Mouse (Mus musculus) C2C12 (cell line): Measurements from ENCODE around the gene Bola1. TPM values are rescaled to one million over a fixed set of nuclear protein-coding genes. Genes with fewer than 3 reads are reported as not detected.
"Not testable (repeated sequence)": the region's sequence is repeated elsewhere in the genome, so short reads cannot be mapped to it uniquely, and the experiment has no call there.

Experiments used
- H3K27me3 ChIP-seq: one replicate; pipeline ENCODE4 v1.6.1; 2011; ENCODE audit not compliant: control insufficient read depth, insufficient read depth, insufficient read length
- H3K36me3 ChIP-seq: one replicate; pipeline ENCODE4 v1.6.1; 2011; ENCODE audit not compliant: control insufficient read depth, insufficient read depth
- H3K4me3 ChIP-seq: one replicate; pipeline ENCODE4 v1.5.1; 2011; ENCODE audit warnings: mild to moderate bottlenecking, control low read depth; ENCODE audit not compliant: poor library complexity, insufficient read depth, severe bottlenecking
- H3K79me2 ChIP-seq: one replicate; pipeline ENCODE4 v1.6.1; 2011; ENCODE audit not compliant: control insufficient read depth, insufficient read depth
- H3K79me3 ChIP-seq: one replicate; pipeline ENCODE4 v1.6.1; 2011; ENCODE audit warnings: low read depth, control low read depth
- H3ac ChIP-seq: one replicate; pipeline ENCODE3; 2011; ENCODE audit warnings: low read depth; ENCODE audit not compliant: control insufficient read depth, insufficient read length
- CEBPB ChIP-seq: IDR thresholded peaks from one replicate; pipeline ENCODE4 v1.6.1; 2011; ENCODE audit warnings: low read depth, mild to moderate bottlenecking, control low read depth, moderate library complexity
- CTCF ChIP-seq: IDR thresholded peaks from one replicate; pipeline ENCODE4 v1.5.1; 2011; ENCODE audit not compliant: control insufficient read depth, insufficient read depth, insufficient read length
- FOSL1 ChIP-seq: IDR thresholded peaks from one replicate; pipeline ENCODE4 v1.8.0; 2011; ENCODE audit warnings: mild to moderate bottlenecking, low read length; ENCODE audit not compliant: poor library complexity, insufficient read depth, severe bottlenecking
- MAX ChIP-seq: IDR thresholded peaks from one replicate; pipeline ENCODE4 v1.6.1; 2011; ENCODE audit warnings: mild to moderate bottlenecking, control low read depth
- MYOD1 ChIP-seq: IDR thresholded peaks from one replicate; pipeline ENCODE4 v1.6.1; 2011; ENCODE audit warnings: low read depth; ENCODE audit not compliant: control insufficient read depth, insufficient read length
- MYOG ChIP-seq: IDR thresholded peaks from one replicate; pipeline ENCODE4 v1.6.1; 2011; ENCODE audit not compliant: control insufficient read depth, insufficient read length; ENCODE audit errors: extremely low read depth
- USF1 ChIP-seq: IDR thresholded peaks from one replicate; pipeline ENCODE4 v1.6.1; 2011; ENCODE audit warnings: low read depth, mild to moderate bottlenecking, control low read depth, moderate library complexity
- long read RNA-seq, 2 experiments: library from polyadenylated mRNA; unstranded; transcript quantifications; one replicate each; pipeline ENCODE4 v2.0.0; 2019 to 2020
- polyA plus RNA-seq: library from polyadenylated mRNA; unstranded; fragments of >200 nt; fragmentation: generic; extraction: Trizol; gene quantifications from one replicate; pipeline ENCODE4 v1.2.1, GENCODE M21; 2012; ENCODE audit warnings: missing spikeins

Gene Bola1
- polyA plus RNA-seq: 76.1 TPM
- long read RNA-seq, experiment 1, transcript Bola1-201 (2 exons, 729 nt): major isoform, 39 of 43 reads
- long read RNA-seq, experiment 1, partial matches to known transcripts: 4 of 43 reads
- long read RNA-seq, experiment 1, other reads (novel, unspliced or antisense): 0 of 43 reads
- long read RNA-seq, experiment 2, partial matches to known transcripts: 0 of 2 reads
- long read RNA-seq, experiment 2, other reads (novel, unspliced or antisense): 0 of 2 reads

DNA sequence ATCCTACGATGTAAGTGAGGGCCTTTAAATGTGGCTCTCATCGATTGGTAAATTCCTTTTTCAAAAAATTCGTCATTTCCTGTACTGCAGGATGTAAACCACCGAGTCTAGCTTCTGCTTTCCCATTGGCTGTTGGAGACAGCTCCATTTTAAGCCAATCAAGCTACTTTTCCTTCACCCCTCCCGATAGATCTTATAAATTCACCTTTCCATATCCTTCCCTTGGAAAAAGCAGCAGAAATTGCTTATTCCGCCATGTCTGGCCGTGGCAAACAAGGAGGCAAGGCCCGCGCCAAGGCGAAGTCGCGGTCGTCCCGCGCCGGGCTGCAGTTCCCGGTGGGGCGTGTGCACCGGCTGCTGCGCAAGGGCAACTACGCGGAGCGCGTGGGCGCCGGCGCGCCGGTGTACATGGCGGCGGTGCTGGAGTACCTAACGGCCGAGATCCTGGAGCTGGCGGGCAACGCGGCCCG is at the start of gene Bola1, which contains the start of gene Hist2h2ab:
Gene Bola1, minus strand, starts transcription at position 49 of the 470 bp plus-strand sequence.
Gene Hist2h2ab, plus strand, starts transcription at position 205 of the 470 bp plus-strand sequence.
- no peaks in the 10 kb centered on the region for H3K79me3 ChIP-seq
- peak within 1 kb of the TSS; percentile 89 for H3ac ChIP-seq
- no peaks in the 10 kb centered on the region for H3K27me3 ChIP-seq
- H3K36me3 ChIP-seq: no peaks in the 10 kb centered on the region
- H3K79me2 ChIP-seq: no peaks in the 10 kb centered on the region
- H3K4me3 ChIP-seq: peak within 1 kb of the TSS; percentile 36
- TF ChIP-seq MYOG: no peak
- TF ChIP-seq MYOD1: no peak
- no peak for TF ChIP-seq CEBPB
- no peak for TF ChIP-seq USF1
- TF ChIP-seq CTCF: no peak
- TF ChIP-seq FOSL1: no peak
- TF ChIP-seq MAX: no peak

DNA sequence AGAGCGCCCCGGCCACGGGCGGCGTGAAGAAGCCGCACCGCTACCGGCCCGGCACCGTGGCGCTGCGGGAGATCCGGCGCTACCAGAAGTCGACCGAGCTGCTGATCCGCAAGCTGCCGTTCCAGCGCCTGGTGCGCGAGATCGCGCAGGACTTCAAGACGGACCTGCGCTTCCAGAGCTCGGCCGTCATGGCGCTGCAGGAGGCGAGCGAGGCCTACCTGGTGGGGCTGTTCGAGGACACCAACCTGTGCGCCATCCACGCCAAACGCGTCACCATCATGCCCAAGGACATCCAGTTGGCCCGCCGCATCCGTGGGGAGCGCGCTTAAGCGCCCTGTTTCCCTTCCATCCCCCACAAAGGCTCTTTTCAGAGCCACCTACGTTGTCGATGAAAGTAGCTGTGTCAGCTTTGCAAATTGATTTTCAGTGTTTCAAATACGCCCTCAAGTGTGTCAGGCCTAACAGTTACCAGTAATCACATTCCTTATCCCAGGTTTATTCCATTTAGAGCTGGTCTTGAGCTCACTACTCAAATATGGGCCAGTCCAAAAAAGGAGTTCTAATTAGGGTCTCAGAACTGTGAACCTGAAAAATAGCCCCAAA is 49.4 kb upstream of the Bola1 start:
- H3K79me3 ChIP-seq, H3K27me3 ChIP-seq, H3K36me3 ChIP-seq, H3K79me2 ChIP-seq: not testable (repeated sequence)
- H3K4me3 ChIP-seq: peak overlapping the region; percentile 33
- H3ac ChIP-seq: peak overlapping the region; percentile 82

GRCm38 (mm10) chr3:96268051-96268775 is 48.7 kb upstream of the Bola1 start, which contains the start of gene Hist2h3b:
Hist2h3b (plus strand) TSS chr3:96268654.
- H3K27me3 ChIP-seq: no peaks in the 10 kb centered on the region
- peak within 1 kb of the TSS; percentile 33 for H3K4me3 ChIP-seq
- TF ChIP-seq FOSL1 (no peak), CTCF (no peak), MYOD1 (no peak), MYOG (no peak)
- H3ac ChIP-seq: peak within 1 kb of the TSS; percentile 82
- H3K36me3 ChIP-seq: no peaks in the 10 kb centered on the region
- no peaks in the 10 kb centered on the region for H3K79me3 ChIP-seq
- H3K79me2 ChIP-seq: no peaks in the 10 kb centered on the region

DNA sequence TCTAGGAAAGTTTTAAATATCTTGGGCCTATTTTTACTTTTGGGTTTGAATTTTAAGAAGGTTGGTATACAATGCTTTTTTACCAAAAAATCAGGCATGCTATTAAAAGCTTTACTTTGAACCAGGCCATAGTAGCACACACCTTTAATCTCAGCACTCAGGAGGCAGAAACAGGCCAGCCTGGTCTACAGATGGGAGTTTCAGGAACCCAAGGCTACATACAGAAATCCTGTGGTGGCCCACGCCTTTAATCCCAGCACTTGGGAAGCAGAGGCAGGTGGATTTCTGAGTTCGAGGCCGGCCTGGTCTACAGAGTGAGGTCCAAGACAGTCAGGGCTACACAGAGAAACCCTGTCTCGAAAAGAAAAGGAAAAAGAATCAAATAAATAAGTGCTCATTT is 48.0 kb upstream of the Bola1 start:
- H3K79me3 ChIP-seq: no peaks in the 10 kb centered on the region
- H3K4me3 ChIP-seq: no peak overlapping the region

DNA sequence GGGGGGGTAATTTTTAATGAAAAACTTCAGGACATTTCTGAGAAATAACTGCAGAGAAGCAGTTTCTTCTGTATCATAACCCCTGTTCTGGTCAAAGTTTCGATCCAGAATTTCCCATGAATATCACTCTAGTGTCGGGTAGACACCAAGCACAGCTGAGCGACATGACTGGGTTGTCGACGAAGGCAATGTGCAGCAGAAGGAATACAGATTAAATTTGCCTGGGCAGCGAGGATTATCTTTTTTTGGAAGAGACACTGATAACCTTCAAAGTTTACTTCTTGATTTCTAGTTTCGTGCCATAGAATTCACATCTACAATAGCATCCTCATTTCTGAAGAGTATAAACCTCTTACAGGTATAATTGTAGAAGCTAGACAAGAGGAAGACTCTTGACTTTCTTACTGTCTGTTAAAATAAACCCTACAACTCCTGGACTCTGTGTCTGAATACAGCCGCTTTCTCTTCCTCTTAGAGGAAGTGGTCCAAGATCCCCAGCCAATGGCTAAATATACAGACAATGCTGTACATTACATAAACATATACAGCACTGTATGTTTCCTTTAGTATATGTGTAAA is 46.7 kb upstream of the Bola1 start:
- Histone ChIP-seq H3K27me3 (no peaks in the 10 kb centered on the region), H3K36me3 (no peaks in the 10 kb centered on the region), H3K4me3 (no peak overlapping the region), H3ac (no peak overlapping the region), H3K79me2 (no peaks in the 10 kb centered on the region), H3K79me3 (no peaks in the 10 kb centered on the region)
- TF ChIP-seq MAX: no peak
- TF ChIP-seq CEBPB: no peak
- no peak for TF ChIP-seq USF1
- TF ChIP-seq MYOD1: no peak
- no peak for TF ChIP-seq CTCF
- TF ChIP-seq MYOG: no peak
- TF ChIP-seq FOSL1: no peak

More for the DNA sequence above, 48.0 kb upstream of the Bola1 start:
- H3K27me3 ChIP-seq: no peaks in the 10 kb centered on the region
- no peak for TF ChIP-seq MYOD1
- TF ChIP-seq MAX: no peak
- H3ac ChIP-seq: no peak overlapping the region
- no peaks in the 10 kb centered on the region for H3K79me2 ChIP-seq
- no peaks in the 10 kb centered on the region for H3K36me3 ChIP-seq

- Histone ChIP-seq H3K79me3 (no peaks in the 10 kb centered on the region), H3K27me3 (no peaks in the 10 kb centered on the region), H3ac (no peak overlapping the region), H3K36me3 (no peaks in the 10 kb centered on the region), H3K4me3 (no peak overlapping the region), H3K79me2 (no peaks in the 10 kb centered on the region)
- TF ChIP-seq MYOG: no peak
- peak; percentile 5 for TF ChIP-seq CEBPB
Measured at GRCm38 (mm10) chr3:96264404-96264949, 45.0 kb upstream of the Bola1 start.
